Mouse (Mus musculus): ENCODE data around the gene Rplp0.
A peak's percentile ranks its signal among the peaks of the same experiment; 100 is the strongest.
"Not testable (repeated sequence)": the region's sequence is repeated elsewhere in the genome, so short reads cannot be mapped to it uniquely, and the experiment has no call there.

Rplp0 gene

GRCm38 (mm10) chr5:115559237-115560101 is at the start of gene Rplp0:
Gene Rplp0, plus strand, starts transcription at chr5:115559467.
- peak; percentile 99 for DNase-seq (ENCODE audit: low read depth, low spot score)

DNA sequence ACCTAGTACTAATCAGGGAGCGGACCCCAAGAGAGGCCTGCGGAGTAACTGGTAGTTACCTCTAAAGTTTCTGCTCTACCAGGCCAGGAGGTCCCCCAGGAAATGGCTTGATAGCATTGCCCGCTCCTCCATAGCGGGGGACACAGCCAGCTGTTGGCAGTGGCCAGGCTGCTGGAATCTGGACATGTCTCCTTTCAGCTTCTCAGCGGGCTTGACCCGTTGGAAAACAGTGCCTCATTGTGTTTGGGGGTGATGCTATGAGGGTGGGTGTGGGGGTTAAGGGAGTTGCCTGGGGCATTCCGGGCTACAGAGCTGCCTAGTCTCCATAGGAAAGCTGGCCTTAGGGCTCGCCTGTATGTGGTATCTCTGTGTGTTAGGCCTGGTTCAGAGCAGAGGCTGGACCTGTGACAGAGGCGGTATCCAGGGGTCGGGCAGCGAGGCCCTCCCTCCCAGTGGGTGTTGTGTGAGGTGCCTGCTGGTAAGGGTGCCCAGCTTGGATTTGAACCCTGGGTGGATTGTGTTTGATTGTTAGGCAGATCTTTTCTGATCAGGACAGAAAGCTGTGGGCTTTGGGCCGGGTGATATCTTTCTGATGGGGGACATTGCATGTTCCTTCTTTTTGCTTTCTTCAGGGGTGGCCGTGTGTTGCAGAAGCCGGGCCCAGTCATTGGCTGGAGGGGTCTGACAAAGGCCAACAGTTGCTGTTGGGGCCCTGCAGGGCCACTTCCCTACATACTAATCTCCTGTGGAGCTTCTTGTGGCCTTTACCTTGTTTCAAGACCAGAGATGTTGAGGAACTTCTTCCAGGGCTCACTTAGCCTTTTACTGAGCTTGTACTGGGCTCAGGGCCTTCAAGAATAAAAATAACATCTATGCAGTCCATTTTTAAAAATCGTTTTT is 49.2 kb upstream of the Rplp0 start:
- no peak for DNase-seq (ENCODE audit: low read depth, low spot score)

- DNase-seq (ENCODE audit: low read depth, low spot score), result no peak
These were observed 46.9 kb upstream of the Rplp0 start for GRCm38 (mm10) chr5:115512375-115512774.

- no peak for DNase-seq (ENCODE audit: low read depth, low spot score)
These were observed 46.0 kb upstream of the Rplp0 start for GRCm38 (mm10) chr5:115513246-115513645.

DNA sequence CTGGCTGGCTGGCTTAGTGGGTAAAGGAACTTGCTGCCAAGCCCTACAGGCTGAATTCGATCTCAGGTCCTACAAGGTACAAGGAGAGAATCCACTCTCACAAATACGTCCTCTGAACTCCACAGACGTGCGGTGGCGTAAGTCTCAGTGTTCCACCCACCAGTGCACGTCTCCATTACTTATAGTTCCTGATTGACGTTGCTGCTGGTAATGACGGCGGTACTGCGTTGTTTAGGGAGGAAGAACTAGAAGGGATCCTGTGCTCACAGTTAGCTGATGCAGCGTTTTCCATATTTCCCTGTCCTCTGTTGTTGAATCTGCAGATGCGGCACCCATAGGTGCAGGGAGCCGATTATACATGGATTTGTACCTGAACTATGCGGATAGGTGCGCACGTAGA is 45.5 kb upstream of the Rplp0 start:
- no peak for DNase-seq (ENCODE audit: low read depth, low spot score)

GRCm38 (mm10) chr5:115514346-115514745 is 44.9 kb upstream of the Rplp0 start:
- no peak for DNase-seq (ENCODE audit: low read depth, low spot score)

- no peak for DNase-seq (ENCODE audit: low read depth, low spot score)
These were observed 44.2 kb upstream of the Rplp0 start for GRCm38 (mm10) chr5:115514896-115515587.

GRCm38 (mm10) chr5:115516081-115516907 is 43.0 kb upstream of the Rplp0 start:
- no peak for DNase-seq (ENCODE audit: low read depth, low spot score)

DNA sequence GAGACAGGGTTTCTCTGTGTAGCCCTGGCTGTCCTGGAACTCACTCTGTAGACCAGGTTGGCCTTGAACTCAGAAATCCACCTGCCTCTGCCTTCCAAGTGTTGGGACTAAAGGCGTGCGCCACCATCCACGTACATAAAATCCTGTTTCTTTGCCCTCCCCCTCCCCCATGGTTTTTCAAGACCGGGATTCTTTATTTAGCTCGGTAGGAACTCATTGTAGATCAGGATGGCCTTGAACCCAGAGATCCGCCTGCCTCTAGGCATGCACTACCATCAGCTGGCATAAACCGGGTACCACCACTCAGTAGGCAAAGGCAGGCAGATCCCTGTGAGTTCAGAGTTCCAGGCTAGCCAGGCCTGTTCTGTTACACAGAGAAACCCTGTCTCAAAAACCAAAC is 42.4 kb upstream of the Rplp0 start:
- DNase-seq (ENCODE audit: low read depth, low spot score), result no peak

- no peak for DNase-seq (ENCODE audit: low read depth, low spot score)
These were observed 41.8 kb upstream of the Rplp0 start for GRCm38 (mm10) chr5:115517501-115517900.

GRCm38 (mm10) chr5:115518214-115518613 is 41.1 kb upstream of the Rplp0 start:
- not testable (repeated sequence) for DNase-seq (ENCODE audit: low read depth, low spot score)

- no peak for DNase-seq (ENCODE audit: low read depth, low spot score)
These were observed 38.9 kb upstream of the Rplp0 start for GRCm38 (mm10) chr5:115520325-115520869.

- no peak for DNase-seq (ENCODE audit: low read depth, low spot score)
These were observed 37.5 kb upstream of the Rplp0 start for GRCm38 (mm10) chr5:115521553-115522461.

GRCm38 (mm10) chr5:115522531-115522930 is 36.7 kb upstream of the Rplp0 start:
- no peak for DNase-seq (ENCODE audit: low read depth, low spot score)

DNA sequence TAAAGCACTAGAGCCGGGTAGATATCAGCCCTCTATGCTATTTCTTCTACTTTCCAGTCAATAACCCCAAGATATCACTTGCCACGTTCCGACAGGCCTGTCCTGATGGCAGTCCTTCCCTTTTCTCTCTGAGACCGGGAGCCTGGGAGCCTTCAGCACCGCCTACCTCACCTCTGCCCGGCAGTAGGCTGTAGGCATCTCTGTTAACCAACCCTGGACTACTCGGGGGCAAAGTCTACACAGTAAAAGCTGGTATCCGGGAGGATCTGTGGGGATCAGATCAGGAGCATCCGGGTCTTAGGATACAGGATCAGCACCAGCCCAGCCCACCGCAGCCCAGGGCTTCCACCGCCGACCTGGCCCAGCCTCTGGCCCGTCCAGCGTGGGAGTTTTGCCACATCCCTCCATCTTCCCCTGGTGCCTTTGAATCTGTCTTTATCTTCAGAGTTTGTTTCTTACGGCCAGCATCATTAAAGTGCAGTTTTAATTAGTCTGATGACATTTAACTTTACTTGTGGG is 36.2 kb upstream of the Rplp0 start:
- DNase-seq (ENCODE audit: low read depth, low spot score), result no peak

- DNase-seq (ENCODE audit: low read depth, low spot score), result no peak
These were observed 35.3 kb upstream of the Rplp0 start for GRCm38 (mm10) chr5:115523971-115524370.

DNA sequence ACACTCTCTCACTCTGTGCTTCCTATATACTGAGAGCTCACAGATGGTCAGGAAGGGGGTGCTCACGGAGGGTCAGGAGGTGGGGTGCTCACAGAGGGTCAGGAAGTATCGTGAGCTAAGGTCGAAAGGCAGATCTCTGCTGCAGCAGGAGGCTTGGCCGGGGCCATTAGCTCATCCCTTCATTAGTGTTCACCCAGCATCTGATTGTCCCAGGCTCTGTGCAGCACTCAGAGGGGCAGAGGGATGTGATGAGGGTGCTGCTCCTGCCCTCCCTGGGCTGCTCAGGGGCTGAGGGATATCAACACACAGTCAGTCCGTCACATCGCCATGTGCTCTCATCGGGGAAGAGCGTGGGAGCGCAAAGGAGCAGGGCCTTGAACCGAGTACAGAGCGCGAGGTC is 34.8 kb upstream of the Rplp0 start:
- DNase-seq (ENCODE audit: low read depth, low spot score), result no peak

- no peak for DNase-seq (ENCODE audit: low read depth, low spot score)
These were observed 33.9 kb upstream of the Rplp0 start for GRCm38 (mm10) chr5:115525416-115525815.

DNA sequence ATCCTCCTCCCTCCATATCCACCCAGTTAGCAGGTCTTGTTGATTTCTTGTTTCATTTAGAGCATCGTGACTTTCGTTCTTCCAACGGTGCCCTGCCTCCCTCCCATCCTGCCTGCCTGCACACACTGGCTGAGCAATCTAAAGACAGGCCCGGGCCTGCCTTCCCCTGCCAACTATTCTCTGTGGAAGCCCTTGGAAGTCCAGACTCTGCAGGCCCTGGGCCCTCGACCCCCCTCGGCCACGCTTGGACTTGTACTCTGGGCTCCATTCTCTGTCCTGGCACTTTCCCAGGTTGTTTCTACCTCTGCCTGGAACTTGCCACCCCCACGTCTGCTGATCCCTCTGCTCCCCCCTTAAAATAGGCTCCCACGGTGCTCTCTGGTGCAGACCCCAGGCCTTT is 33.3 kb upstream of the Rplp0 start:
- DNase-seq (ENCODE audit: low read depth, low spot score), result no peak

All from retina, adult 2 months (tissue).